Mouse (Mus musculus) CH12.LX (cell line): ENCODE data around the gene Ap1g2.

ENCODE experiments used
- CTCF ChIP-seq, 2 experiments: IDR thresholded peaks in 1 of 2; conservative IDR thresholded peaks in 1 of 2; 2 replicates each; pipeline ENCODE4 v1.5.1; 2011 to 2012; ENCODE audit warnings: low read depth in 2 of 2, low read length in 2 of 2, improper control_type of control experiment in 1 of 2, inconsistent platforms in 1 of 2, mild to moderate bottlenecking in 1 of 2, moderate library complexity in 1 of 2
- JUND ChIP-seq: conservative IDR thresholded peaks from 2 replicates; pipeline ENCODE4 v1.6.1; 2011; ENCODE audit warnings: low read depth, low read length, improper control_type of control experiment
- MAX ChIP-seq: IDR thresholded peaks from 2 replicates; pipeline ENCODE4 v1.6.1; 2011; ENCODE audit warnings: low read length, improper control_type of control experiment
- POLR2A ChIP-seq: IDR thresholded peaks from 2 replicates; pipeline ENCODE4 v1.6.1; 2011; ENCODE audit warnings: low read depth, mild to moderate bottlenecking, improper control_type of control experiment, low read length
- RAD21 ChIP-seq: IDR thresholded peaks from 2 replicates; pipeline ENCODE4 v1.6.1; 2011; ENCODE audit warnings: low read depth, mild to moderate bottlenecking, low read length, improper control_type of control experiment, moderate library complexity
- SIN3A ChIP-seq: IDR thresholded peaks from 2 replicates; pipeline ENCODE4 v1.6.1; 2012; ENCODE audit warnings: low read length, improper control_type of control experiment, inconsistent platforms
- SMC3 ChIP-seq: IDR thresholded peaks from 2 replicates; pipeline ENCODE4 v1.6.1; 2011; ENCODE audit warnings: low read depth, low read length, improper control_type of control experiment
- TBP ChIP-seq: conservative IDR thresholded peaks from 2 replicates; pipeline ENCODE4 v1.6.1; 2011; ENCODE audit warnings: low read depth, low read length, improper control_type of control experiment
- UBTF ChIP-seq: IDR thresholded peaks from 2 replicates; pipeline ENCODE4 v1.6.1; 2012; ENCODE audit warnings: low read depth, mild to moderate bottlenecking, inconsistent platforms, low read length, improper control_type of control experiment, moderate library complexity
- ZC3H11A ChIP-seq: IDR thresholded peaks from 2 replicates; pipeline ENCODE4 v1.6.1; 2012; ENCODE audit warnings: low read depth, mild to moderate bottlenecking, inconsistent platforms, low read length, improper control_type of control experiment

DNA sequence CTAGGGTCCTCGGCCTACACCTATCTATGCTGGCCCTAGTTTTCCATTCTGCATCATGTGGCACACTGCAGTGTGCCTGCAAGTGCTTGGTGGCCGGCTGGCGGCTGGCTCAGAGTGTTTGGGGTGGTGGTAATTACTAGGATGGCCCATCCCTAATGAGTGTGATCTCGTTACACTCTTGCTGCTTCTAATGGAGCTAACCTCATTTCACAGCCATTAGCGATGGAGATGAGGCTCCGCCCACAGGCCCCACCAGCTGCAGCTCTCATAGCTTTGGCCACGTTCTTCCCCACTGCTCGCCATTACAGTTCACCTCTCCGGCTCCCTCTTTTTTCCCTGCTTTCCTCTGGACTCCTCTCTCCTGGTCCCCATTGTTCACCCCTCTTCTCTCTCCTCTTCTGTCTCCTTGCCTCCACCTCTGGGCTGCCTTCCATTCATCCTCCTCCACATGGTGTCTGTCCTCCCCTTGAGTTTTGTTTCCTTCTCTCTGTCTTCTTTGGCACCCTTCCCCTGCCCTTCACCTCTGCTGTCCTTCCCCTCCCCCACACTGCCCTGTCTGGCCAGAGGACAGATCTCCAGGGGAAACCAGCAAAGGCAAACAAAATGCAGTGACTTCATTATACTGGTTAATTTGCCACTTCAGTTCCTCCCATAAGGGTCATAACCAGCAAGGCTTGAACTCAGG is 20.9 kb downstream of the Ap1g2 start:
- no peak for TF ChIP-seq RAD21
- no peak for TF ChIP-seq MAX
- no peak for TF ChIP-seq CTCF (conservative IDR thresholded peaks at IDR 0.05 in 1 of 2, IDR thresholded peaks at IDR 0.05 in 1 of 2; ENCODE audit: low read depth in 2 of 2, low read length in 2 of 2)
- no peak for TF ChIP-seq UBTF
- no peak for TF ChIP-seq POLR2A
- no peak for TF ChIP-seq SIN3A
- no peak for TF ChIP-seq ZC3H11A
- no peak for TF ChIP-seq TBP
- TF ChIP-seq SMC3, result no peak
- no peak for TF ChIP-seq JUND
